Mouse (Mus musculus) heart, embryonic 14.5 days (tissue): Measurements from ENCODE around the gene Def6. TPM values are rescaled to one million over a fixed set of nuclear protein-coding genes. Genes with fewer than 3 reads are reported as not detected.

ENCODE experiments used
- ATAC-seq: fragments of 200-750 bp; cut with Nextera tagmentation; 2 replicates; pipeline ENCODE4 v1.8.0; 2017; ENCODE audit warnings: low read depth, moderate TSS enrichment; ENCODE audit not compliant: insufficient number of reproducible peaks, insufficient read depth, low FRiP score
- H3K27ac ChIP-seq, 2 experiments: fragments of 200-500 bp in 1 of 2; fragments of 300-500 bp in 1 of 2; sonication (generic) in 1 of 2; replicated peaks in 1 of 2; 2 replicates each; pipeline ENCODE4 v1.5.1; 2012 to 2014; ENCODE audit warnings: low read depth in 2 of 2, low read length in 2 of 2, control low read depth in 1 of 2, mild to moderate bottlenecking in 1 of 2, mixed read lengths in 1 of 2; ENCODE audit not compliant: control insufficient read depth in 1 of 2, insufficient read depth in 1 of 2
- H3K27me3 ChIP-seq: fragments of 300-500 bp; sonication (generic); 2 replicates; pipeline ENCODE4 v1.6.1; 2014; ENCODE audit warnings: mild to moderate bottlenecking, low read length, control low read depth; ENCODE audit not compliant: control insufficient read depth, insufficient read depth
- H3K36me3 ChIP-seq: fragments of 300-500 bp; sonication (generic); 2 replicates; pipeline ENCODE4 v1.6.1; 2014; ENCODE audit warnings: mild to moderate bottlenecking, control low read depth, low read length, mixed read lengths; ENCODE audit not compliant: control insufficient read depth, insufficient read depth
- H3K4me1 ChIP-seq, 2 experiments: fragments of 200-500 bp in 1 of 2; fragments of 300-500 bp in 1 of 2; sonication (generic) in 1 of 2; 2 replicates each; pipeline ENCODE4 v1.6.1; 2012 to 2014; ENCODE audit warnings: low read length in 2 of 2, control low read depth in 1 of 2, mixed read lengths in 1 of 2; ENCODE audit not compliant: control insufficient read depth in 2 of 2, insufficient read depth in 2 of 2
- H3K4me2 ChIP-seq: fragments of 300-500 bp; sonication (generic); 2 replicates; pipeline ENCODE4 v1.6.1; 2014; ENCODE audit warnings: mild to moderate bottlenecking, low read length
- H3K4me3 ChIP-seq, 2 experiments: fragments of 200-500 bp in 1 of 2; fragments of 300-500 bp in 1 of 2; sonication (generic) in 1 of 2; 2 replicates each; pipeline ENCODE4 v1.5.1; 2012 to 2014; ENCODE audit warnings: low read length in 2 of 2, mild to moderate bottlenecking in 2 of 2, control low read depth in 1 of 2, low read depth in 1 of 2, moderate library complexity in 1 of 2; ENCODE audit not compliant: control insufficient read depth in 1 of 2, insufficient read depth in 1 of 2
- H3K9ac ChIP-seq: fragments of 300-500 bp; sonication (generic); 2 replicates; pipeline ENCODE4 v1.6.1; 2014; ENCODE audit warnings: mild to moderate bottlenecking, low read length
- H3K9me3 ChIP-seq: fragments of 300-500 bp; sonication (generic); 2 replicates; pipeline ENCODE4 v1.6.1; 2016; ENCODE audit warnings: low read length, control low read depth; ENCODE audit not compliant: control insufficient read depth
- WGBS: fragments of 180-500 bp; shearing (Covaris S2); extraction: QIAGEN DNeasy Blood & Tissue Kit; methylation state at CpG from one replicate; pipeline ENCODE4 v1.1.7; 2014; 5-methylcytosine and 5-hydroxymethylcytosine counted together
- polyA plus RNA-seq: library from polyadenylated mRNA; unstranded; fragments of >200 nt; fragmentation: Nextera tagmentation; extraction: Ambion mirVana; gene quantifications from 2 replicates; pipeline ENCODE4 v1.2.1, GENCODE M21; 2014

The Def6 gene
- polyA plus RNA-seq, 1 experiment from 2014 or later = 1.5 TPM

GRCm38 (mm10) chr17:28234641-28235040 lies 27.1 kb downstream of the Def6 start:
- ATAC-seq = no peak
- Histone ChIP-seq H3K9ac (0 out of 2 replicates have a peak overlapping the region, but pooled peaks have one; percentile 38), H3K27ac (no peak overlapping the region), H3K4me1 (peaks cover 3 to 12% of the 10 kb centered on the region in 2 experiments; a peak in 3 of 4 replicates), H3K4me3 (no peak overlapping the region), H3K27me3 (no peaks in the 10 kb centered on the region), H3K36me3 (peaks cover 12% of the 10 kb centered on the region; the same call in 1 of the 2 replicates), H3K4me2 (no peak overlapping the region), H3K9me3 (no peaks in the 10 kb centered on the region)
- 91% methylated on average over 5 of the region's 5 CpGs for WGBS

GRCm38 (mm10) chr17:28235982-28236635 lies 28.5 kb downstream of the Def6 start:
- H3K9ac ChIP-seq = no peak overlapping the region
- peaks cover 3 to 12% of the 10 kb centered on the region in 2 experiments; a peak in 3 of 4 replicates for H3K4me1 ChIP-seq
- no peak overlapping the region for H3K4me3 ChIP-seq
- WGBS = 76% methylated on average over 7 of the region's 7 CpGs
- no peaks in the 10 kb centered on the region for H3K27me3 ChIP-seq
- H3K4me2 ChIP-seq = no peak overlapping the region
- no peak overlapping the region for H3K27ac ChIP-seq
- ATAC-seq = no peak
- peaks cover 18% of the 10 kb centered on the region; the same call in 1 of the 2 replicates for H3K36me3 ChIP-seq
- no peaks in the 10 kb centered on the region for H3K9me3 ChIP-seq

- Histone ChIP-seq H3K36me3 (peaks cover 24% of the 10 kb centered on the region; the same call in 1 of the 2 replicates), H3K27ac (no peak overlapping the region), H3K4me2 (no peak overlapping the region), H3K27me3 (no peaks in the 10 kb centered on the region), H3K9me3 (no peaks in the 10 kb centered on the region), H3K4me3 (no peak overlapping the region), H3K4me1 (peaks cover 3 to 12% of the 10 kb centered on the region in 2 experiments; a peak in 3 of 4 replicates), H3K9ac (no peak overlapping the region)
- no peak for ATAC-seq
- 88% methylated on average over 4 of the region's 4 CpGs for WGBS
Observed at GRCm38 (mm10) chr17:28236636-28237015, 29.0 kb downstream of the Def6 start.

- Histone ChIP-seq H3K27me3 (no peaks in the 10 kb centered on the region), H3K9ac (no peak overlapping the region), H3K4me2 (no peak overlapping the region), H3K4me3 (no peak overlapping the region), H3K36me3 (peaks cover 25% of the 10 kb centered on the region; the same call in 1 of the 2 replicates), H3K27ac (no peak overlapping the region), H3K4me1 (peaks cover 3 to 17% of the 10 kb centered on the region in 2 experiments; a peak in 3 of 4 replicates), H3K9me3 (no peaks in the 10 kb centered on the region)
- ATAC-seq = no peak
- WGBS = 84% methylated on average over 5 of the region's 5 CpGs
Observed at GRCm38 (mm10) chr17:28237362-28237761, 29.8 kb downstream of the Def6 start.

GRCm38 (mm10) chr17:28237874-28238273 lies 30.3 kb downstream of the Def6 start:
- 71% methylated on average over 6 of the region's 6 CpGs for WGBS
- no peaks in the 10 kb centered on the region for H3K9me3 ChIP-seq
- H3K4me3 ChIP-seq = no peak overlapping the region
- H3K4me2 ChIP-seq = no peak overlapping the region
- H3K9ac ChIP-seq = no peak overlapping the region
- peaks cover 5 to 21% of the 10 kb centered on the region in 2 experiments; a peak in 3 of 4 replicates for H3K4me1 ChIP-seq
- no peak for ATAC-seq
- no peaks in the 10 kb centered on the region for H3K27me3 ChIP-seq
- peaks cover 25% of the 10 kb centered on the region; the same call in 1 of the 2 replicates for H3K36me3 ChIP-seq
- H3K27ac ChIP-seq = no peak overlapping the region

- no peaks in the 10 kb centered on the region for H3K9me3 ChIP-seq
- H3K4me3 ChIP-seq = no peak overlapping the region
- ATAC-seq = no peak
- no peak overlapping the region for H3K9ac ChIP-seq
- peaks cover 14 to 27% of the 10 kb centered on the region in 2 experiments for H3K4me1 ChIP-seq
- H3K27me3 ChIP-seq = no peaks in the 10 kb centered on the region
- H3K27ac ChIP-seq = no peak overlapping the region
- WGBS = 90% methylated on average over 5 of the region's 5 CpGs
- peaks cover 31% of the 10 kb centered on the region; the same call in 1 of the 2 replicates for H3K36me3 ChIP-seq
- no peak overlapping the region for H3K4me2 ChIP-seq
Observed at GRCm38 (mm10) chr17:28240846-28241245, 33.3 kb downstream of the Def6 start.

GRCm38 (mm10) chr17:28242296-28242695 lies 34.7 kb downstream of the Def6 start:
- 68% methylated on average over 6 of the region's 6 CpGs for WGBS
- Histone ChIP-seq H3K27ac (no peak overlapping the region; a peak in 1 of 4 replicates), H3K9me3 (no peaks in the 10 kb centered on the region), H3K4me1 (peaks cover 15 to 31% of the 10 kb centered on the region in 2 experiments), H3K36me3 (peaks cover 26% of the 10 kb centered on the region; the same call in 1 of the 2 replicates), H3K9ac (no peak overlapping the region; the same call in 1 of the 2 replicates), H3K4me2 (no peak overlapping the region), H3K4me3 (no peak overlapping the region), H3K27me3 (no peaks in the 10 kb centered on the region)
- no peak for ATAC-seq
